Mouse (Mus musculus): ENCODE data around the gene Dhx9. TPM values are rescaled to one million over a fixed set of nuclear protein-coding genes. Genes with fewer than 3 reads are reported as not detected.
A peak's percentile ranks its signal among the peaks of the same experiment; 100 is the strongest.
"Not testable (repeated sequence)": the region's sequence is repeated elsewhere in the genome, so short reads cannot be mapped to it uniquely, and the experiment has no call there.

The Dhx9 gene
- polyA plus RNA-seq, 1 experiment from 2014 or later: 18.8 TPM

- Histone ChIP-seq H3K4me1 (ENCODE audit: control insufficient read depth in 2 of 2, insufficient read depth in 2 of 2, low read length in 2 of 2) (peaks cover 5 to 9% of the 10 kb centered on the region in 2 experiments; a peak in 2 of 4 replicates), H3K9ac (ENCODE audit: low read length) (peak overlapping the region; percentile 59; the same call in 1 of the 2 replicates)
- ATAC-seq (ENCODE audit: insufficient number of reproducible peaks, insufficient read depth, low FRiP score, low read depth): no peak
Measured at GRCm38 (mm10) chr1:153424271-153424670, 63.2 kb downstream of the Dhx9 start.

GRCm38 (mm10) chr1:153417805-153418204 lies 69.7 kb downstream of the Dhx9 start:
- not testable (repeated sequence) for ATAC-seq (ENCODE audit: insufficient number of reproducible peaks, insufficient read depth, low FRiP score, low read depth); H3K4me3 ChIP-seq (ENCODE audit: control insufficient read depth in 1 of 2, insufficient read depth in 1 of 2, low read depth in 1 of 2, low read length in 2 of 2); H3K27ac ChIP-seq (replicated peaks in 1 of 2; ENCODE audit: control insufficient read depth in 1 of 2, insufficient read depth in 1 of 2, low read depth in 2 of 2, low read length in 2 of 2); H3K4me1 ChIP-seq (ENCODE audit: control insufficient read depth in 2 of 2, insufficient read depth in 2 of 2, low read length in 2 of 2); H3K4me2 ChIP-seq (ENCODE audit: low read length); H3K27me3 ChIP-seq (ENCODE audit: control insufficient read depth, insufficient read depth, low read length); H3K9ac ChIP-seq (ENCODE audit: low read length); H3K36me3 ChIP-seq (ENCODE audit: control insufficient read depth, insufficient read depth, low read length); H3K9me3 ChIP-seq (ENCODE audit: control insufficient read depth, low read length)
- 80% methylated on average over 4 of the region's 4 CpGs for WGBS

More at GRCm38 (mm10) chr1:153424271-153424670, 63.2 kb downstream of the Dhx9 start:
- Histone ChIP-seq H3K4me2 (ENCODE audit: low read length) (peak overlapping the region; percentile 91), H3K27me3 (ENCODE audit: control insufficient read depth, insufficient read depth, low read length) (no peaks in the 10 kb centered on the region), H3K4me3 (ENCODE audit: control insufficient read depth in 1 of 2, insufficient read depth in 1 of 2, low read depth in 1 of 2, low read length in 2 of 2) (peak overlapping the region; percentile 51 to 58), H3K9me3 (ENCODE audit: control insufficient read depth, low read length) (no peaks in the 10 kb centered on the region), H3K27ac (replicated peaks in 1 of 2; ENCODE audit: control insufficient read depth in 1 of 2, insufficient read depth in 1 of 2, low read depth in 2 of 2, low read length in 2 of 2) (no peak overlapping the region), H3K36me3 (ENCODE audit: control insufficient read depth, insufficient read depth, low read length) (no peaks in the 10 kb centered on the region)
- WGBS: 18% methylated on average over 12 of the region's 12 CpGs

GRCm38 (mm10) chr1:153416271-153416832 lies 71.1 kb downstream of the Dhx9 start:
- not testable (repeated sequence) for H3K4me2 ChIP-seq (ENCODE audit: low read length); H3K4me3 ChIP-seq (ENCODE audit: control insufficient read depth in 1 of 2, insufficient read depth in 1 of 2, low read depth in 1 of 2, low read length in 2 of 2); ATAC-seq (ENCODE audit: insufficient number of reproducible peaks, insufficient read depth, low FRiP score, low read depth); H3K9me3 ChIP-seq (ENCODE audit: control insufficient read depth, low read length); H3K4me1 ChIP-seq (ENCODE audit: control insufficient read depth in 2 of 2, insufficient read depth in 2 of 2, low read length in 2 of 2); H3K36me3 ChIP-seq (ENCODE audit: control insufficient read depth, insufficient read depth, low read length); H3K27me3 ChIP-seq (ENCODE audit: control insufficient read depth, insufficient read depth, low read length); H3K27ac ChIP-seq (replicated peaks in 1 of 2; ENCODE audit: control insufficient read depth in 1 of 2, insufficient read depth in 1 of 2, low read depth in 2 of 2, low read length in 2 of 2); H3K9ac ChIP-seq (ENCODE audit: low read length)
- 87% methylated on average over 3 of the region's 3 CpGs for WGBS

DNA sequence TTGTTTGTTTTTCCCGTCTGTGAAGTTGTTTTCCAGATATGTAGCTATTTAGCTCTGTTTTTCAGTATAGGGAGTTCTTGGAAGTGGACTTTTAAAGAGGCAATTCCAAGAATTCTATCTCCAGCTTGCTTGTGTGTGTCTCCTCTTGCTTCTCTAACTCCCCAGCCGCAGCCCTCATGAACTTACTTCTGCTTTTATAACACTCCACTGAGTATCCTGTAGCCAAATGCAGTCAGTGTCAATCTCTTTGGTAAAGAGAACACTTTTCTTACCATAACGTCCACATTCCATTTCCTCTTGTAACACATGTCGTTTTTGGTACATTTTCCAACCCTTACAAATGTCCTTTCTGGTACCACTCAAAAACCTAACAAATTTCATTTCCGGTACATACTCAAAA lies 71.7 kb downstream of the Dhx9 start:
- not testable (repeated sequence) for H3K27me3 ChIP-seq (ENCODE audit: control insufficient read depth, insufficient read depth, low read length); H3K27ac ChIP-seq (replicated peaks in 1 of 2; ENCODE audit: control insufficient read depth in 1 of 2, insufficient read depth in 1 of 2, low read depth in 2 of 2, low read length in 2 of 2); H3K9ac ChIP-seq (ENCODE audit: low read length); H3K36me3 ChIP-seq (ENCODE audit: control insufficient read depth, insufficient read depth, low read length); ATAC-seq (ENCODE audit: insufficient number of reproducible peaks, insufficient read depth, low FRiP score, low read depth); H3K4me1 ChIP-seq (ENCODE audit: control insufficient read depth in 2 of 2, insufficient read depth in 2 of 2, low read length in 2 of 2); H3K4me2 ChIP-seq (ENCODE audit: low read length); H3K9me3 ChIP-seq (ENCODE audit: control insufficient read depth, low read length); H3K4me3 ChIP-seq (ENCODE audit: control insufficient read depth in 1 of 2, insufficient read depth in 1 of 2, low read depth in 1 of 2, low read length in 2 of 2)
- 74% methylated on average over 2 of the region's 5 CpGs for WGBS

- Histone ChIP-seq H3K4me1 (ENCODE audit: control insufficient read depth in 2 of 2, insufficient read depth in 2 of 2, low read length in 2 of 2) (no peaks in the 10 kb centered on the region), H3K27me3 (ENCODE audit: control insufficient read depth, insufficient read depth, low read length) (no peaks in the 10 kb centered on the region), H3K36me3 (ENCODE audit: control insufficient read depth, insufficient read depth, low read length) (no peaks in the 10 kb centered on the region), H3K9ac (ENCODE audit: low read length) (no peak overlapping the region), H3K4me2 (ENCODE audit: low read length) (no peak overlapping the region), H3K9me3 (ENCODE audit: control insufficient read depth, low read length) (no peaks in the 10 kb centered on the region), H3K4me3 (ENCODE audit: control insufficient read depth in 1 of 2, insufficient read depth in 1 of 2, low read depth in 1 of 2, low read length in 2 of 2) (no peak overlapping the region), H3K27ac (replicated peaks in 1 of 2; ENCODE audit: control insufficient read depth in 1 of 2, insufficient read depth in 1 of 2, low read depth in 2 of 2, low read length in 2 of 2) (no peak overlapping the region)
- whole genome bisulfite sequencing: 90% methylated on average over 4 of the region's 4 CpGs
- ATAC-seq (ENCODE audit: insufficient number of reproducible peaks, insufficient read depth, low FRiP score, low read depth): no peak
Measured at GRCm38 (mm10) chr1:153414962-153415361, 72.5 kb downstream of the Dhx9 start.

DNA sequence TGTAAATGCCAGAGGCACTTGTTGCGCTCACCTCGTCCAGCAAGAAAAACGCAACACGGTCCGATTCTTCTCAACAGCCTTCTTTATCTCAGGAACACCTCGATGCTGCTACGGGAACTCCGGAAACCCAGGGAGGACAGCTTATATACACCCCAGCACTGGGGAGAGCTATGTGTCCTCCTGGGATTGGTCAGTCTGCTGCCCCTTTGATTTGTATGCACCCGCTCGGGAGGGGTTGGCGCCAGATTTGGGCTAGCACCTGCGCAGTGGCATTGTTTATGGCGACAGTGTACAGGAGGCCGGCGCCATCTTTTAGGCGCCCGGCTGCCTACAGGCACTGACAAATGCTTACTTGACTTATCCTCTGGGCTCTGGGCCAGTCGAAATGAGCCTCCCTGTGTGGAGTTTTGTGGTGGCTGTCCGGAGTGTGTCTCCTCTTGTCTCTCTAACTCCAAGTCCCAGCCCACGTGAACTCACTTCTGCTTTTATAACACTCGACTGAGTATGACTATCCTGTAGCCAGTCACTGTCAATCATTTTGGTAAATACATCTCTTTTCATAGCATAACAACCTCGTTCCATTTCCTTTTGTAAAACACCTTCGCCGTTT lies 73.2 kb downstream of the Dhx9 start:
- not testable (repeated sequence) for H3K4me3 ChIP-seq (ENCODE audit: control insufficient read depth in 1 of 2, insufficient read depth in 1 of 2, low read depth in 1 of 2, low read length in 2 of 2); H3K27me3 ChIP-seq (ENCODE audit: control insufficient read depth, insufficient read depth, low read length); H3K4me2 ChIP-seq (ENCODE audit: low read length); H3K4me1 ChIP-seq (ENCODE audit: control insufficient read depth in 2 of 2, insufficient read depth in 2 of 2, low read length in 2 of 2); ATAC-seq (ENCODE audit: insufficient number of reproducible peaks, insufficient read depth, low FRiP score, low read depth); H3K36me3 ChIP-seq (ENCODE audit: control insufficient read depth, insufficient read depth, low read length); H3K27ac ChIP-seq (replicated peaks in 1 of 2; ENCODE audit: control insufficient read depth in 1 of 2, insufficient read depth in 1 of 2, low read depth in 2 of 2, low read length in 2 of 2); H3K9me3 ChIP-seq (ENCODE audit: control insufficient read depth, low read length); H3K9ac ChIP-seq (ENCODE audit: low read length)
- WGBS: 83% methylated on average over 24 of the region's 24 CpGs

DNA sequence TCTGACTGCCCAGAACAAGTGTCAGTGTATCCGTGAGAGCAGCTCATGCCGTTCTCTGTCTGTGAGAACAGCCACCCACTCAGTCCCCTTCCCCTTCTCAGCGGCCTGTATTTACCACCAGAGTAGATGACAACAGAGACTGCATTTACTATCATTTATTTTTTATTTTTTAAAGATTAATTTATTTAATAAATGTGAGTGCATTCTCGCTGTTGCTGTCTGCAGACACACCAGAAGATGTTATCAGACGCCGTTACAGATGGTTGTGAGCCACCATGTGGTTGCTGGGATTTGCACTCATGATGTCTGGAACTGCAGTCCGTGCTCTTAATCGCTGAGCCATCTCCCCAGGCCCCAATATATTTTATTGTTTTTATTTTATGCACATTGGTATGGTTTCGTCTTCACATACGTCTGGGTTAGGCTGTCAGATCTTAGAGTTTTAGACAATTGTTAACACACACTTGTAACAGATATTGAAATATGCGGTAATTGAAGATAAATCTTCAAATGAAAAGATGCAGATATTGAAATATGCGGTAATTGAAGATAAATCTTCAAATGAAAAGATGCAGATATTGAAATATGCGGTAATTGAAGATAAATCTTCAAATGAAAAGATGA lies 74.0 kb downstream of the Dhx9 start:
- not testable (repeated sequence) for ATAC-seq (ENCODE audit: insufficient number of reproducible peaks, insufficient read depth, low FRiP score, low read depth); H3K4me2 ChIP-seq (ENCODE audit: low read length); H3K9me3 ChIP-seq (ENCODE audit: control insufficient read depth, low read length); H3K27ac ChIP-seq (replicated peaks in 1 of 2; ENCODE audit: control insufficient read depth in 1 of 2, insufficient read depth in 1 of 2, low read depth in 2 of 2, low read length in 2 of 2); H3K4me1 ChIP-seq (ENCODE audit: control insufficient read depth in 2 of 2, insufficient read depth in 2 of 2, low read length in 2 of 2); H3K36me3 ChIP-seq (ENCODE audit: control insufficient read depth, insufficient read depth, low read length); H3K4me3 ChIP-seq (ENCODE audit: control insufficient read depth in 1 of 2, insufficient read depth in 1 of 2, low read depth in 1 of 2, low read length in 2 of 2); H3K27me3 ChIP-seq (ENCODE audit: control insufficient read depth, insufficient read depth, low read length); H3K9ac ChIP-seq (ENCODE audit: low read length)
- WGBS: 83% methylated on average over 13 of the region's 13 CpGs
